Mouse (Mus musculus) adrenal gland, adult (tissue): ENCODE data around the gene Tas2r139.
A peak's percentile ranks its signal among the peaks of the same experiment; 100 is the strongest.
"Not testable (repeated sequence)": the region's sequence is repeated elsewhere in the genome, so short reads cannot be mapped to it uniquely, and the experiment has no call there.

Experiments used
- DNase-seq, 2 experiments: peaks; one replicate each; pipeline ENCODE4 v3.0.0; 2022 to 2023; ENCODE audit warnings: low spot score in 1 of 2; ENCODE audit not compliant: inconsistent age in 2 of 2

The Tas2r139 gene

DNA sequence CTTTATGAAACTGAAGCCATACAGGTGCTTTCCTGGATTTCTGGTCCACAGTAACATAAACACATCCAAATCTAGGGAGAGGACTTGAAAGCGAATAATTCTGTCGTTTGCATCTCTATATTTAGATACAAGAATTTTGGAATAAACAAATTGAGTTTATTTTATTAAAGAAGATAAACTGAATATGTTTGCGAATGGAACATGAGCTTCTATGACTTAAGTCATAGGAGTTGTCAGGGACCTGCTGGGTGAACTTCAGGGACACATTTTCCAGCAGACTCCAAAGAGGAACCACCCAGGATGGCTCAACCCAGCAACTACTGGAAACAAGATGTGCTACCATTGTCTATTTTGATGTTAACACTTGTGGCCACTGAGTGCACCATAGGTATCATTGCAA, at the start of gene Tas2r139:
Gene Tas2r139 (plus strand): TSS at position 301 of the 400 bp plus-strand sequence.
- DNase-seq, result no peak

GRCm38 (mm10) chr6:42151115-42151514, 10.4 kb downstream of the Tas2r139 start:
- DNase-seq, result not testable (repeated sequence)

DNA sequence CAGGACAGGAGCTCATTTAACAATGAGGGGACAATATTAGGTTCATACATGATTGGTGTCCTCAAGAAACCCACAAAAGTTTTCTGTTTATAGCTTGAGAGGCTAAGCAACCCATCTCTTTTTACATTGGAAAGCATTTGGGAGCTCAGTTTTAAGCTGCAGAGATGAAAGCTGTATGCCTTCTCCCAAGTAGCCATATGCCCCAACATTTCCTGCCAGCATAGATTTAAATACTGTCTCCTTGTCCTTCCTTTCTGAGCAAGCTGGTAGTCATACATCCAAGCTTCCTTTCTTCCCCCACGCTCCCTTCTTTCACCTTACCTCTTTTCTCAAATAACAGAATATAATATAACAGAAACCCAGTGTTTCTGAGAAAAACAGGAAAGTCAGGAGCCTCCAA, 41.7 kb downstream of the Tas2r139 start:
- peak in 1 of 2 experiments; percentile 7 for DNase-seq

GRCm38 (mm10) chr6:42186230-42186629, 45.5 kb downstream of the Tas2r139 start:
- DNase-seq, result peak in 1 of 2 experiments; percentile 26
